Mouse (Mus musculus) myocyte (in vitro differentiated cells): Measurements from ENCODE around the gene Htr2b. TPM values are rescaled to one million over a fixed set of nuclear protein-coding genes. Genes with fewer than 3 reads are reported as not detected.

Experiments used
- H3K27me3 ChIP-seq: one replicate; pipeline ENCODE4 v1.6.1; 2011; ENCODE audit not compliant: control insufficient read depth, insufficient read depth, insufficient read length
- H3K36me3 ChIP-seq: one replicate; pipeline ENCODE4 v1.6.1; 2011; ENCODE audit not compliant: control insufficient read depth, insufficient read depth
- H3K4me2 ChIP-seq: one replicate; pipeline ENCODE4 v1.6.1; 2011; ENCODE audit warnings: low read depth, control low read depth
- H3K4me3 ChIP-seq: one replicate; pipeline ENCODE4 v1.5.1; 2011; ENCODE audit warnings: mild to moderate bottlenecking, control low read depth, moderate library complexity
- H3K79me2 ChIP-seq: one replicate; pipeline ENCODE4 v1.6.1; 2011; ENCODE audit not compliant: control insufficient read depth, insufficient read depth
- H3ac ChIP-seq: one replicate; pipeline ENCODE4 v1.6.1; 2011; ENCODE audit not compliant: control insufficient read depth, insufficient read length
- CEBPB ChIP-seq: IDR thresholded peaks from 2 replicates; pipeline ENCODE4 v1.6.1; 2011; ENCODE audit warnings: mild to moderate bottlenecking, moderate library complexity; ENCODE audit not compliant: poor library complexity, insufficient read depth, severe bottlenecking
- E2F4 ChIP-seq: IDR thresholded peaks from one replicate; pipeline ENCODE4 v1.6.1; 2011; ENCODE audit warnings: mild to moderate bottlenecking, control low read depth, moderate library complexity; ENCODE audit not compliant: insufficient read depth
- MAX ChIP-seq: IDR thresholded peaks from one replicate; pipeline ENCODE4 v1.6.1; 2011; ENCODE audit warnings: low read depth, mild to moderate bottlenecking, control low read depth
- MYOD1 ChIP-seq, 3 experiments: IDR thresholded peaks; one replicate each; pipeline ENCODE4 v1.6.1; 2011; ENCODE audit warnings: control low read depth in 2 of 3, low read depth in 2 of 3, mild to moderate bottlenecking in 2 of 3, moderate library complexity in 1 of 3; ENCODE audit not compliant: insufficient read length in 2 of 3, control insufficient read depth in 1 of 3
- MYOG ChIP-seq, 3 experiments: IDR thresholded peaks; one replicate each; pipeline ENCODE4 v1.6.1; 2011; ENCODE audit warnings: control low read depth in 2 of 3, low read depth in 2 of 3, mild to moderate bottlenecking in 2 of 3; ENCODE audit not compliant: insufficient read length in 2 of 3, control insufficient read depth in 1 of 3, insufficient read depth in 1 of 3
- POLR2A ChIP-seq: IDR thresholded peaks from one replicate; pipeline ENCODE4 v1.6.1; 2011; ENCODE audit warnings: low read depth, mild to moderate bottlenecking, control low read depth, moderate library complexity; ENCODE audit not compliant: insufficient read length
- POLR2AphosphoS2 ChIP-seq: IDR thresholded peaks from one replicate; pipeline ENCODE4 v1.6.1; 2011; ENCODE audit warnings: low read depth, control low read depth; ENCODE audit not compliant: insufficient read length
- REST ChIP-seq: IDR thresholded peaks from one replicate; pipeline ENCODE4 v1.6.1; 2011; ENCODE audit warnings: mild to moderate bottlenecking, control low read depth, moderate library complexity; ENCODE audit not compliant: insufficient read depth, insufficient read length
- SRF ChIP-seq: IDR thresholded peaks from one replicate; pipeline ENCODE4 v1.6.1; 2011; ENCODE audit warnings: low read depth; ENCODE audit not compliant: control insufficient read depth, insufficient read length
- TCF12 ChIP-seq: IDR thresholded peaks from one replicate; pipeline ENCODE4 v1.6.1; 2011; ENCODE audit warnings: mild to moderate bottlenecking, control low read depth; ENCODE audit not compliant: poor library complexity, insufficient read depth, severe bottlenecking
- TCF3 ChIP-seq: IDR thresholded peaks from one replicate; pipeline ENCODE4 v1.6.1; 2011; ENCODE audit warnings: low read depth, control low read depth; ENCODE audit not compliant: insufficient read length
- USF1 ChIP-seq: IDR thresholded peaks from one replicate; pipeline ENCODE4 v1.6.1; 2011; ENCODE audit warnings: low read depth, mild to moderate bottlenecking, control low read depth, moderate library complexity
- polyA plus RNA-seq: library from polyadenylated mRNA; unstranded; fragments of >200 nt; fragmentation: generic; extraction: Trizol; gene quantifications from one replicate; pipeline ENCODE4 v1.2.1, GENCODE M21; 2012; ENCODE audit warnings: missing spikeins

Gene Htr2b
- polyA plus RNA-seq, 1 experiment, result 2.3 TPM

DNA sequence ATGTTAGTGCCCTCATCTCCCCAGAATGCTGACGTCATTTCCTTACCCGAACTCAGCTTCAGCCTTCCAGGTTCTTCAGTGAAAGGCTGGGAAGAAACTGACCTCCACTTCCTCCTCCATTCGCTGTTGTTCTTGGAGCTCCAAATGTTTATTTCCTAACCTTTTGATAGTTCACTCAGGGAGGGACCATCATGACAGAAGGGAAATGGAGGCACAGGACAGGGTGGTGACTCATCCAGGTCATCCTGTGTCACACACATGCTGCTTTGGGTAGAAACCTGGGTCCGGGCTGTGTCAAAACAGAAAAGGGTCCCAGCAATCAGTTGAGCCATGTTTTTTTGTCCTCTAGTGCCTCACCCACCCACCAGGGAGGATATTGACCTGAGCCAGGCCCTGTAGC, 31.4 kb upstream of the Htr2b start:
- H3K36me3 ChIP-seq, result peaks cover 14% of the 10 kb centered on the region
- TF ChIP-seq USF1 (no peak), MYOG (IDR thresholded peaks at IDR 0.05; ENCODE audit: control insufficient read depth in 1 of 3, insufficient read depth in 1 of 3, insufficient read length in 2 of 3, low read depth in 2 of 3) (no peak), POLR2A (no peak), MAX (no peak), POLR2AphosphoS2 (no peak), CEBPB (no peak)

DNA sequence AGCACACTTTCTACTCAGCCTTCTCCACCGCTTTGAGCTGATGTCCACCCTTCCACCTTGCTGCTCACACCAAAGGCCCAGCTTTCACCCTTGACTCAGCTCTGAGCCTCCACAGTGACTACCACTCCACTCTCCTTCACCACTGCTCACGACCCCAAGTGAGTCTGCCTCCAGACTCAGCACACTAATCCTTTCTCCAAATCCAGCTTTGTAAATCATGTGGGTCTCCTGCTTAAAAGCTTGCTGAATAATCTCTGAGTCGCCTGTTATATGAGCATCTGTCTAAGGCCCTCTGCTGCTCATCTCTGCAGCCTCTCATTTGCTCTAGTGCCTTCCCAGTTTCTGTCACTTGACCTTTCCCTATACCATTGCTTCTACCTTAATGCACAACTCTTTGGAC, 29.3 kb upstream of the Htr2b start:
- H3K4me2 ChIP-seq, result no peak overlapping the region
- no peaks in the 10 kb centered on the region for H3K27me3 ChIP-seq
- H3K36me3 ChIP-seq, result peaks cover 23% of the 10 kb centered on the region
- TF ChIP-seq MYOG (IDR thresholded peaks at IDR 0.05; ENCODE audit: control insufficient read depth in 1 of 3, insufficient read depth in 1 of 3, insufficient read length in 2 of 3, low read depth in 2 of 3) (no peak), CEBPB (no peak)
- no peak overlapping the region for H3ac ChIP-seq
- no peaks in the 10 kb centered on the region for H3K79me2 ChIP-seq
- H3K4me3 ChIP-seq, result no peak overlapping the region

More for the DNA sequence above, 31.4 kb upstream of the Htr2b start:
- Histone ChIP-seq H3K27me3 (no peaks in the 10 kb centered on the region), H3K79me2 (no peaks in the 10 kb centered on the region), H3K4me2 (no peak overlapping the region), H3K4me3 (no peak overlapping the region), H3ac (no peak overlapping the region)

- no peak for TF ChIP-seq USF1
- no peak for TF ChIP-seq SRF
- no peak for TF ChIP-seq TCF12
- TF ChIP-seq MAX, result no peak
- no peak for TF ChIP-seq TCF3
- no peak for TF ChIP-seq POLR2AphosphoS2
- TF ChIP-seq POLR2A, result no peak
- TF ChIP-seq E2F4, result no peak
- no peak for TF ChIP-seq MYOD1 (IDR thresholded peaks at IDR 0.05; ENCODE audit: control insufficient read depth in 1 of 3, insufficient read length in 2 of 3, low read depth in 2 of 3)
- TF ChIP-seq REST, result no peak
- TF ChIP-seq MYOG (IDR thresholded peaks at IDR 0.05; ENCODE audit: control insufficient read depth in 1 of 3, insufficient read depth in 1 of 3, insufficient read length in 2 of 3, low read depth in 2 of 3), result no peak
- no peak for TF ChIP-seq CEBPB
- Histone ChIP-seq H3ac (no peak overlapping the region), H3K4me3 (no peak overlapping the region)
Measured at GRCm38 (mm10) chr1:86135315-86135714, 23.5 kb upstream of the Htr2b start.

GRCm38 (mm10) chr1:86133337-86133736, 21.6 kb upstream of the Htr2b start, which contains the start of gene Gm21972:
Gene Gm21972 (plus strand): TSS chr1:86133637.
- Histone ChIP-seq H3K27me3 (no peaks in the 10 kb centered on the region), H3K4me2 (no peak within 1 kb of the TSS), H3K36me3 (peaks cover 57% of the 10 kb centered on the region), H3ac (no peak within 1 kb of the TSS), H3K4me3 (no peak within 1 kb of the TSS), H3K79me2 (no peaks in the 10 kb centered on the region)
- no peak for TF ChIP-seq E2F4
- TF ChIP-seq POLR2A, result no peak
- TF ChIP-seq POLR2AphosphoS2, result no peak
- no peak for TF ChIP-seq MAX
- no peak for TF ChIP-seq SRF

More at GRCm38 (mm10) chr1:86135315-86135714, 23.5 kb upstream of the Htr2b start:
- H3K27me3 ChIP-seq, result no peaks in the 10 kb centered on the region
- no peaks in the 10 kb centered on the region for H3K79me2 ChIP-seq
- peaks cover 54% of the 10 kb centered on the region for H3K36me3 ChIP-seq
- no peak overlapping the region for H3K4me2 ChIP-seq

- H3ac ChIP-seq, result no peak overlapping the region
- no peaks in the 10 kb centered on the region for H3K79me2 ChIP-seq
- H3K4me2 ChIP-seq, result no peak overlapping the region
- H3K36me3 ChIP-seq, result peaks cover 56% of the 10 kb centered on the region
- TF ChIP-seq USF1 (no peak), SRF (no peak), MAX (no peak), POLR2A (no peak), REST (no peak), POLR2AphosphoS2 (no peak), CEBPB (no peak), E2F4 (no peak), TCF12 (no peak), MYOG (IDR thresholded peaks at IDR 0.05; ENCODE audit: control insufficient read depth in 1 of 3, insufficient read depth in 1 of 3, insufficient read length in 2 of 3, low read depth in 2 of 3) (no peak), MYOD1 (IDR thresholded peaks at IDR 0.05; ENCODE audit: control insufficient read depth in 1 of 3, insufficient read length in 2 of 3, low read depth in 2 of 3) (no peak), TCF3 (no peak)
- H3K27me3 ChIP-seq, result no peaks in the 10 kb centered on the region
- no peak overlapping the region for H3K4me3 ChIP-seq
Measured at GRCm38 (mm10) chr1:86126036-86126435, 14.3 kb upstream of the Htr2b start.
